Mouse (Mus musculus) hindbrain, embryonic 12.5 days (tissue): ENCODE data around the gene Plcb1. TPM values are rescaled to one million over a fixed set of nuclear protein-coding genes. Genes with fewer than 3 reads are reported as not detected.

ENCODE experiments used
- ATAC-seq: fragments of 200-750 bp; cut with Nextera tagmentation; 2 replicates; pipeline ENCODE4 v1.8.0; 2017; ENCODE audit warnings: moderate TSS enrichment; ENCODE audit not compliant: low FRiP score
- H3K27ac ChIP-seq: fragments of 300-500 bp; sonication (generic); 2 replicates; pipeline ENCODE4 v1.5.1; 2016; ENCODE audit warnings: mild to moderate bottlenecking
- H3K27me3 ChIP-seq: fragments of 300-500 bp; sonication (generic); 2 replicates; pipeline ENCODE4 v1.6.1; 2016; ENCODE audit warnings: mild to moderate bottlenecking
- H3K36me3 ChIP-seq: fragments of 300-500 bp; sonication (generic); 2 replicates; pipeline ENCODE4 v1.6.1; 2016; ENCODE audit warnings: mild to moderate bottlenecking
- H3K4me1 ChIP-seq: fragments of 300-500 bp; sonication (generic); 2 replicates; pipeline ENCODE4 v1.6.1; 2016
- H3K4me2 ChIP-seq: fragments of 300-500 bp; sonication (generic); replicated peaks from 2 replicates; pipeline ENCODE4 v1.6.1; 2016; ENCODE audit warnings: mild to moderate bottlenecking
- H3K4me3 ChIP-seq: fragments of 300-500 bp; sonication (generic); 2 replicates; pipeline ENCODE4 v1.5.1; 2016; ENCODE audit warnings: mild to moderate bottlenecking
- H3K9ac ChIP-seq: fragments of 300-500 bp; sonication (generic); 2 replicates; pipeline ENCODE4 v1.6.1; 2016; ENCODE audit warnings: mild to moderate bottlenecking, moderate library complexity
- H3K9me3 ChIP-seq: fragments of 300-500 bp; sonication (generic); replicated peaks from 2 replicates; pipeline ENCODE4 v1.6.1; 2016; ENCODE audit warnings: mild to moderate bottlenecking
- WGBS: fragments of 180-500 bp; shearing (Covaris S2); methylation state at CpG from one replicate; pipeline ENCODE4 v1.1.7; 2016; 5-methylcytosine and 5-hydroxymethylcytosine counted together
- polyA plus RNA-seq: library from polyadenylated mRNA; unstranded; fragments of >200 nt; fragmentation: Nextera tagmentation; extraction: Ambion mirVana; gene quantifications from 2 replicates; pipeline ENCODE4 v1.2.1, GENCODE M21; 2016

Gene Plcb1
- polyA plus RNA-seq, 1 experiment from 2014 or later = 20.6 TPM

DNA sequence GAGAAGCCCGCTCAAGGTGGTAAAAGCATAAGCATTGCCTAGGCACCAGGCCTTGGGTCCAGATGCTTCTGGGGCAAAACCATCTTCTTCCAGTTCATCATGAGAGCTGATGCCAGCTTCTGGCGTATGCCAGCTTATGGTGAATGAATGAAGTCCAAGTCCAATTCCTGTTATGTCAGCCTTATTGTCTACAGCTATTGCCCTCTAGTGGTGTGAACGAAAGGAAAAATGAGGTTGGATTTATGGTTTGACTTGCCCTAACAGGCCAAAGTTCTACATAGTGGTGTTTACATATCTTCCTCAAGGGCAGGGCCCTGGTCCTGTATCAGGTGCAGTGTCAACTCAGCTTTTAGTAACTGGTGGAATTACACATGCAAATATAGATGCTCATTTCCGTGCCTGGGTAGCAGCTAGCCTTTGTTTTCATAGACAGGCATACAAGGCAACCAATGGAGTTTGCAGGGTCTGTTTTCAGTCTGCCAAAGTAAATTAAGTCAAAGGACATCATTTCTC, 138.3 kb downstream of the Plcb1 start:
- no peak overlapping the region for H3K4me2 ChIP-seq
- no peaks in the 10 kb centered on the region for H3K36me3 ChIP-seq
- 0 out of 2 replicates have a peak, but pooled peaks cover 3% of the 10 kb centered on the region for H3K27me3 ChIP-seq
- H3K9ac ChIP-seq = no peak overlapping the region
- H3K4me1 ChIP-seq = peaks cover 3% of the 10 kb centered on the region; the same call in 1 of the 2 replicates
- ATAC-seq = no peak
- H3K27ac ChIP-seq = no peak overlapping the region
- 93% methylated on average over 4 of the region's 4 CpGs for WGBS
- no peak overlapping the region for H3K4me3 ChIP-seq
- H3K9me3 ChIP-seq = no peaks in the 10 kb centered on the region

DNA sequence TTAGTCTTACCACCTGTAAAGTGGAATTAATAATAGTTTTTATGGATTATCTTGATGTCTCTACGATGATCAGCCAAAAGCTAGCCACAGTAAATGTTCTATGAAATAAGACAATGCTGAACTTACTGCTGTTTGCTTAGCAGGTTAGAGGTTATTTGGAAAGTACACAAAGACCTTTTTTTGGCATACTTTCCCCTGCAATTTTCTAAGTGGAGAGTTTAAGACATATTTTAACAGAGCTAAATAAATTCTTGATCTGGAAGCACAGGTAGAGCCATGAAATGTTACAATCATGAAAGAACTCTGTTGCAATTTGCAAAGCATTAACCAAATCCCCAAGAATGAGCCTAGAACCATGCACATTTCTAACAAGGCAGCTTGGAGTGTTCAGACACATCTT, 140.4 kb downstream of the Plcb1 start:
- Histone ChIP-seq H3K36me3 (no peaks in the 10 kb centered on the region), H3K9ac (no peak overlapping the region), H3K4me3 (no peak overlapping the region), H3K4me2 (no peak overlapping the region), H3K27ac (no peak overlapping the region), H3K27me3 (no peaks in the 10 kb centered on the region), H3K4me1 (peaks cover 8% of the 10 kb centered on the region), H3K9me3 (no peaks in the 10 kb centered on the region)
- WGBS = 91% methylated on average over 1 of the region's 1 CpGs
- ATAC-seq = no peak

DNA sequence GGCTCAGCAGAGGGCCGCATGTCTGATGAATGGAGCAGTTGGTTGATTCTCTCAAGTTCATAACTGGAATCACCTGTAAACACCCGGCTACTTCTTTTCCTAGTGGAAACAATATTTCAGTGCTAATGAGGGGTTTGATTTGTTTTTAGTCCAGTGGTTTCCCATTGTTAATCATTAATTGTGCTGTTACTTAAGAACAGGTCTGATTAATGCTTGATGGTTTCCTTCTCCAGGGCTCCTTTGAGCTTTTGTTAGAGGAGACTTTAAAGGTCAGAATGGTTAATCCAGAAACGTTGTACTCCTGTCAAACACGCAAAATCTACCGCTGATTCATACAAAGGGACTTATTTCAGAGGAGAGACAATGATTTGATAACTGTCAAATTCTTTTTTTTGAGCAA, 141.2 kb downstream of the Plcb1 start:
- H3K4me1 ChIP-seq = peaks cover 8% of the 10 kb centered on the region
- 49% methylated on average over 5 of the region's 5 CpGs for WGBS
- H3K27ac ChIP-seq = no peak overlapping the region
- H3K27me3 ChIP-seq = no peaks in the 10 kb centered on the region
- no peaks in the 10 kb centered on the region for H3K9me3 ChIP-seq
- no peak overlapping the region for H3K4me3 ChIP-seq
- no peak overlapping the region for H3K4me2 ChIP-seq
- H3K9ac ChIP-seq = no peak overlapping the region
- no peak for ATAC-seq
- no peaks in the 10 kb centered on the region for H3K36me3 ChIP-seq

DNA sequence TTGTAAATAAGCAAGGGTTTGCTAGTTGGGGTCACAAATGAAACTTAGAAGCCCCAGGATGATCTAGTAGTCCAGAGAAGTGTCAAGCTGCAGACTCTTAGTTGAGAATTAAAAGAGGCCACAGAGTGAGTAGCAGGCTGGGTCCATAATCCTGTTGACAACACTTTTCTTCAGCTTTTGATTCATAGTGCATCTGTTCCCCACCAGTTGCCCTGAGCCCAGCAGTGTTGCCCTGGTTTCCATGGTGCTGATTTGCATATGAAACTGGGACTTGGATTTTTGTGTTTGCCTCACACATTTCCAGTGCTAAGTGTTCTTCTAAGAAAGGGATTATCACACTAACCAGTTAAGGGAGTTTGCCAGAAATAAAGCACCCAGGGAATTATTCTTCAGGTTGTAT, 143.6 kb downstream of the Plcb1 start:
- H3K9me3 ChIP-seq = no peaks in the 10 kb centered on the region
- H3K9ac ChIP-seq = no peak overlapping the region
- no peaks in the 10 kb centered on the region for H3K27me3 ChIP-seq
- peaks cover 8% of the 10 kb centered on the region for H3K4me1 ChIP-seq
- H3K4me3 ChIP-seq = no peak overlapping the region
- ATAC-seq = peak; percentile 81
- H3K27ac ChIP-seq = no peak overlapping the region
- no peaks in the 10 kb centered on the region for H3K36me3 ChIP-seq
- H3K4me2 ChIP-seq = no peak overlapping the region

DNA sequence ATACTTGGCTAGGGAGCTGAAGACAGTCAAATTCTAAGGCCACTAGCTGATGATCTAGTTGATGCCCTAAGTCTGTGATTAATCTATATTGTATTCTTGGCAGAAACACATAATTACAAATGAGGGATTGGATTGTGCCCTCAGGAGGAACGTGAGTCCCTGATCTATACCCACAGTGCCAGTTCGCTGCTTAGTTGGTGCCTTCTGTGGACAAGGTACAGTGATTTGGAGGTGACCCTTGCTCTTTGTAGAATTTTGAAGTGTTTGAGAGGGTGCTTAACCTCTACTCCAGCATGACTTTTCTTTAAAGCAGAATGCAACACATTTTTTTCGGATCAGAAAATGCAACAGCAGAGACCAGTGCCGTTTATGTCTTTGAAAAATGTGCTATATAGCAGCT, 145.1 kb downstream of the Plcb1 start:
- peaks cover 8% of the 10 kb centered on the region for H3K4me1 ChIP-seq
- no peak overlapping the region for H3K27ac ChIP-seq
- H3K9me3 ChIP-seq = no peaks in the 10 kb centered on the region
- no peak for ATAC-seq
- no peak overlapping the region for H3K4me3 ChIP-seq
- 83% methylated on average over 4 of the region's 4 CpGs for WGBS
- no peaks in the 10 kb centered on the region for H3K27me3 ChIP-seq
- H3K9ac ChIP-seq = no peak overlapping the region
- no peak overlapping the region for H3K4me2 ChIP-seq
- no peaks in the 10 kb centered on the region for H3K36me3 ChIP-seq

DNA sequence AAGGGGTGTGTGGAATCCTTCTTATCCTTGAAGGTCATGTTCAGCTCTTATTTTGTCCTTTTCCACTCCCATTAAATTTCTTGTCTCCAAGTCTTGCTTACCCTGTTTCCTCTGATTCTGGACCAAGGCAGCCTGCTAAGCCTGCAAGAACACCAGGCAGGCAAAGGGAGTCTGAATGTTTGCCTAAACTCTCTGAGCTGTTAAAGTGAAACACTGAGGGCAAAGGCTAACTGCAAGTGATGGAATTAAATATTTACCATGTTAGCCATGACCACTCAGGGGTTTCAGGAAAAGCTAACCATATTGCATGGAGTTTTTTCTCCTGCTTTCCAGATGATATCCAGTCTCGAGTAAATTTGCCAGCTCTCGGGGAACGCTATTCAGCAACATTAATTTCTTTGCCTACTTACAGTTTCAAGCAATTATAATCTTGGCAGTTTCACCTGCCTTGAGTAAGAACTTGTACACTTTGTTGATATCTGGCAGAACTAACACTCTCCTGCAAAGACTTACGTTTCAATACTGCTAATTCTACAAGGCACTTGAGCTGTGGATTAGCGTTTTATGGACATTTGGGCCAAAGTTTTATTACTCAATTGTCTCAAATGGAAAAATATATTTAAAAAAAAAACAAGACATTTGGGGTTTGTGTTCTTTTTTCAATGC, 146.0 kb downstream of the Plcb1 start:
- H3K4me2 ChIP-seq = no peak overlapping the region
- 85% methylated on average over 5 of the region's 5 CpGs for WGBS
- H3K9me3 ChIP-seq = no peaks in the 10 kb centered on the region
- H3K9ac ChIP-seq = no peak overlapping the region
- no peak for ATAC-seq
- no peaks in the 10 kb centered on the region for H3K27me3 ChIP-seq
- no peak overlapping the region for H3K27ac ChIP-seq
- H3K4me1 ChIP-seq = peaks cover 8% of the 10 kb centered on the region
- no peaks in the 10 kb centered on the region for H3K36me3 ChIP-seq
- no peak overlapping the region for H3K4me3 ChIP-seq

DNA sequence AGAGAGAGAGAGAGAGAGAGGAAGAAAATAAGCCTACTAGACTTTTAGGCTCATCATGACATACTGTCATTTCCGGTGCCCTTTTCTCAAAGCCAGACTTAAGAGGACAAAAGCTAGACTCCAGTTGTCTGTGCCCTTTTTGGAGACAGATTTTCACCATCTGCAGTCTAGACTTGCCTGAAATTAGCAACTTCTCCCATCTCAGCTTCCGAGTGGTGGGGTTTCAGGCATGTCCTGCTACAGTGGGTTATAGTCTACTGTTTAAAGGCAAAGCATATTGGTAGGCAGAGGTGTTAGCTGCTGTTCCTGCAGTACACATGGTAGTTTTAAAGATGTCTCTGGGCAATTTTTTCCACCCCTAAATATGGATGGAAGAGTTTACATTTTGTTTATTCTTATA, 149.6 kb downstream of the Plcb1 start:
- 87% methylated on average over 2 of the region's 2 CpGs for WGBS
- H3K4me1 ChIP-seq = no peaks in the 10 kb centered on the region; the same call in 1 of the 2 replicates
- ATAC-seq = no peak

DNA sequence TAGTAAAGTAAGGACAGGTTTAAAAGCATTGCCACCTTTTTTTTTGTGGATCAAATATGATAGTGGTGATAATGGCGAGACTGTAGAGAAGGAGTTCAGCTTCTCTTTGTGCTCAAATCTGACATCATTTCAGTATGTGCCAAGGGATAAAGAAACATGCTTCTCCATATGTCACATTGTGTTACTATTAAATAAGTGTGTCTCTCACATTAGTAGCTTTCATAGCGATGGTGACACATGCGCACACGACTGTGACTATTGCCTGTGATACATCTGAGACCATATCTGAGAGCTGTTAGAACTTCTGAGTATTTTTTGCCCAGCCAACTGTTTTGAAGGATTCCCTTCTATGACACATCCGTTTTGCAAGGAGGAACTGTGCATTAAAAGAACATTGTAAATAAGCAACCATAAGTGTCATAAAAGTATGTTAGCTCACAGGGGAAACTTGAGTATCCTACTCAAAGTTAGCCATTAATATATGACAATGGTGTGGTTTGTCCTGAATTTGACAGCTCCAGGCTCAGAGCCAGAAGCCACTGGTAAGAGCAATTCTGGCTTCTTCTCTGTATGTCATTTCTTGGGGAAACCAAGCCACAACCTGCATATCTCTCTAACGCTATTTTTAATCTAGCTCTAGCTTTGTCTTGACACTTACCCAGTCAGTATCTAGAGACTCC, 150.2 kb downstream of the Plcb1 start:
- no peaks in the 10 kb centered on the region; the same call in 1 of the 2 replicates for H3K4me1 ChIP-seq
- 88% methylated on average over 6 of the region's 6 CpGs for WGBS
- no peak overlapping the region for H3K4me3 ChIP-seq
- H3K36me3 ChIP-seq = no peaks in the 10 kb centered on the region
- no peak for ATAC-seq
- H3K27me3 ChIP-seq = no peaks in the 10 kb centered on the region
- no peak overlapping the region for H3K4me2 ChIP-seq
- no peak overlapping the region for H3K9ac ChIP-seq
- no peak overlapping the region for H3K27ac ChIP-seq
- no peaks in the 10 kb centered on the region for H3K9me3 ChIP-seq

More for the DNA sequence above, 149.6 kb downstream of the Plcb1 start:
- Histone ChIP-seq H3K4me3 (no peak overlapping the region), H3K9me3 (no peaks in the 10 kb centered on the region), H3K4me2 (no peak overlapping the region), H3K27me3 (no peaks in the 10 kb centered on the region), H3K9ac (no peak overlapping the region), H3K36me3 (no peaks in the 10 kb centered on the region), H3K27ac (no peak overlapping the region)

DNA sequence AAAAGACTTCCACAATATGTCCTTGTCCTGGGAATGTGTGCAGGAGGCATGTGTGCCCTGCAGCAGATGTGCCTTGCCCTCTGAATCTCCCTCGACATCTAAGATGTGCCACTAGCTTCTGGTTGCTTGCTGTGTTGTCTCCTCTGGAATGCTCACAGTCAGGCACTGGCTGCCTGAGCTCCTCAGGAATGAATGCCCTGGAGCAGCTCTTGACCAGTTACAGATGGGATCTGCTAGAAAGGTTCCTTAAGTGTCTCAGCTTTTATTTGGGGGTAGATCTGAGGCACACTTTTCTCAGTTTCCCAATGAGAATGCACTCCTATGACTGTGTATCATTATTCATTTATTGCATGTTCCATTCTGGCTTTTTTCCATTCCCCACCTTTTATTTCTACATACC, 151.8 kb downstream of the Plcb1 start:
- Histone ChIP-seq H3K4me2 (no peak overlapping the region), H3K4me3 (no peak overlapping the region), H3K36me3 (no peaks in the 10 kb centered on the region), H3K27me3 (no peaks in the 10 kb centered on the region), H3K27ac (no peak overlapping the region), H3K9me3 (no peaks in the 10 kb centered on the region), H3K4me1 (peaks cover under 1% of the 10 kb centered on the region; the same call in 1 of the 2 replicates), H3K9ac (no peak overlapping the region)
- WGBS = 31% methylated on average over 1 of the region's 1 CpGs
- ATAC-seq = no peak

DNA sequence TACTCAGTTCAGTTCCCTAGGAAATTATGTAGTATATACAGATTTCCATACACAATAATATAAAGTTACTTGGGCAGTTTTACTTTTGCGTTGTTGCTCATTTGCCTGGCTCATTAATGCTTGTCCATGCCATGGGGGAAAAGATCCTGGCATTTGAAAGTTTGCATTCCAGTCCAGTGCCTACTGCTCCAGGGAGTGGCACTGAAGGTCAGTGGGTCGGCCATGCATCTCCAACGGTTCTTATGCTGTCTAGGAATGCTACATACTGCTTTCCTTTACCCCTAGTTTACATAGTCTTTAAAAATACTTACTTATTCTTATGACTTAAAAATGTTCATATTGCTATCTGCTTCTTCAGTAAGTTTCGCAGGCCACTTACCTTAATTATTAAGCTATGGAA, 156.2 kb downstream of the Plcb1 start:
- no peak overlapping the region for H3K4me2 ChIP-seq
- WGBS = 76% methylated on average over 4 of the region's 4 CpGs
- no peak for ATAC-seq

DNA sequence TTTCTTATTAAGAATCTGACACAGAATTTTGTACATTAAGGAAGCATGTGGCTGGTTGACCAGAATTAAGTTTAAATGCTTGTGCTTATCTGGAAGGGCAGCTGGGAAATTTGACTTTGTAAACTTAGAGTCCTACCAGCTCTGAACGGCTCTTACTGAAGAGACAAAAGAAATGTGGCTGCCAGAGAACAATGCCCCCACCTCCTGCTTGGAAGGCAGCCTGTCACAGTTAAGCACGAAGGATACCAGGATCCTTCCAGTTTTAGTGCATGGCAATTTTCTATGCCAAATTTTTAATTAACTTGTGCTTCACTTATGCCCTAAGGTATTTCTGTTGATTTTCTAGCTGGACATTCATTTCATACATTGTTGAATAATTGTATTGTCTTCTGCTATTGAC, 157.1 kb downstream of the Plcb1 start:
- H3K9ac ChIP-seq = no peak overlapping the region
- peaks cover 4% of the 10 kb centered on the region; the same call in 1 of the 2 replicates for H3K4me1 ChIP-seq
- no peaks in the 10 kb centered on the region for H3K9me3 ChIP-seq
- no peak for ATAC-seq
- H3K27me3 ChIP-seq = no peaks in the 10 kb centered on the region
- H3K4me3 ChIP-seq = no peak overlapping the region
- H3K4me2 ChIP-seq = no peak overlapping the region
- H3K27ac ChIP-seq = no peak overlapping the region
- 19% methylated on average over 2 of the region's 2 CpGs for WGBS
- H3K36me3 ChIP-seq = no peaks in the 10 kb centered on the region

More for the DNA sequence above, 156.2 kb downstream of the Plcb1 start:
- Histone ChIP-seq H3K9ac (no peak overlapping the region), H3K9me3 (no peaks in the 10 kb centered on the region), H3K4me1 (peaks cover 4% of the 10 kb centered on the region; the same call in 1 of the 2 replicates), H3K27ac (no peak overlapping the region), H3K27me3 (no peaks in the 10 kb centered on the region), H3K36me3 (no peaks in the 10 kb centered on the region), H3K4me3 (no peak overlapping the region)

DNA sequence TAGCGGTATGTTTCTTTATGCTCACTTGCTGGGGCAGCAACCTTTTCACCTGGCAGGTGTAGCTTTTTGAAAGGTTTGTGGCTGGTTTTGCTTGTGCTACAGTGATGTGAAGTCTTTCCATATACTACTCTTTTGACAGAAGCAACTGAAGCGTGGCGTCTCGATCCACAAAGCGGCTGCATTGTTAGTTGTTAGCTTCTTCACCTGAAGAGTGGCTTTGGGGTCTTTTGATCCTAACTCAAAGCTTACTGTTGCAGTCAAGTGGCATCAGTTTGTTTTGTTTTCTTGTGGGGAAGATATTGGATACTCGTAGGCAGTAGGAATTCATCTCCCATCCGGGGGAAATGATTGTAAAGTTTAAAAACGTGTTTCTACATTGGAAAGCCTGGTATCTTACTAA, 160.5 kb downstream of the Plcb1 start:
- Histone ChIP-seq H3K4me3 (no peak overlapping the region), H3K9me3 (no peaks in the 10 kb centered on the region), H3K4me2 (no peak overlapping the region), H3K36me3 (no peaks in the 10 kb centered on the region), H3K27ac (no peak overlapping the region), H3K9ac (no peak overlapping the region), H3K27me3 (no peaks in the 10 kb centered on the region), H3K4me1 (peaks cover 4% of the 10 kb centered on the region; the same call in 1 of the 2 replicates)
- 83% methylated on average over 8 of the region's 8 CpGs for WGBS
- no peak for ATAC-seq

DNA sequence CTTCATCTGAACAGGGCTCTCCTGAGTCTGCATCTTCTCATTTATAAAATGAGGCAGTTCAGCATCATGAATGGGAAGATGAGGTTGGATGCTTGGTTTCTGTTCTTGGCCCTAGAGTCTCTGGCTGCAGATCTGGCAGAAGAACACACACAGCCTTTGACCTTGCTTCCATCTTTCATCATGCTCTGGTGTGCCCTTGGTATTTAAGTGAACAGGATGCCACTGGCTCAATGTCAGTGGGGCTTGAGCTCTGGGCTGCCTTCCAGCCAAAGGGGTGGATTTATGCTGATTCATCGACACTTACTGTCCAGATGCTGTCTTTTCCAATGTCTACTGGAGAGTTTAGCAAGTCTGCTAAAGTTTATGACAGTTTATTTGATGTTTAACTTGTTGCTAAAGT, 161.0 kb downstream of the Plcb1 start:
- Histone ChIP-seq H3K4me1 (peaks cover 4% of the 10 kb centered on the region; the same call in 1 of the 2 replicates), H3K9ac (no peak overlapping the region), H3K4me2 (no peak overlapping the region), H3K36me3 (no peaks in the 10 kb centered on the region), H3K27me3 (no peaks in the 10 kb centered on the region), H3K27ac (no peak overlapping the region), H3K9me3 (no peaks in the 10 kb centered on the region), H3K4me3 (no peak overlapping the region)
- WGBS = 94% methylated on average over 1 of the region's 1 CpGs
- ATAC-seq = no peak
